Mouse (Mus musculus) CH12.LX (cell line): Measurements from ENCODE around the gene Tjp3. TPM values are rescaled to one million over a fixed set of nuclear protein-coding genes. Genes with fewer than 3 reads are reported as not detected.

Experiments
- DNase-seq: peaks from one replicate; pipeline ENCODE4 v3.0.0-alpha.2; 2013; ENCODE audit errors: extremely low read depth
- H3K27ac ChIP-seq: 2 replicates; pipeline ENCODE4 v1.5.1; 2012; ENCODE audit warnings: low read depth, mild to moderate bottlenecking, control low read depth, moderate library complexity; ENCODE audit not compliant: insufficient read depth
- H3K27me3 ChIP-seq: replicated peaks from 2 replicates; pipeline ENCODE3; 2012; ENCODE audit warnings: inconsistent platforms
- H3K36me3 ChIP-seq, 2 experiments: replicated peaks in 1 of 2; 2 replicates each; pipeline versions ENCODE3 to v1.6.1; 2012; ENCODE audit warnings: inconsistent platforms in 1 of 2, low read length in 1 of 2, mild to moderate bottlenecking in 1 of 2, mixed read lengths in 1 of 2, moderate library complexity in 1 of 2; ENCODE audit not compliant: control insufficient read depth in 1 of 2, insufficient read depth in 1 of 2
- H3K4me1 ChIP-seq, 2 experiments: 2 replicates each; pipeline ENCODE4 v1.6.1; 2012; ENCODE audit warnings: inconsistent platforms in 1 of 2, moderate library complexity in 1 of 2; ENCODE audit not compliant: insufficient read depth in 2 of 2, control insufficient read depth in 1 of 2
- H3K4me2 ChIP-seq: 2 replicates; pipeline ENCODE4 v1.6.1; 2012; ENCODE audit warnings: low read depth, mild to moderate bottlenecking, control low read depth; ENCODE audit not compliant: poor library complexity, insufficient read depth, severe bottlenecking
- H3K4me3 ChIP-seq, 3 experiments: fragments of 150-350 bp in 1 of 3; sonication (generic) in 1 of 3; replicated peaks in 1 of 3; 2 replicates each; pipeline versions ENCODE3 to v1.5.1; 2011 to 2012; ENCODE audit warnings: low read depth in 2 of 3, low read length in 2 of 3, mild to moderate bottlenecking in 2 of 3, moderate library complexity in 2 of 3, control low read depth in 1 of 3, improper control_type of control experiment in 1 of 3, inconsistent platforms in 1 of 3, mixed read lengths in 1 of 3; ENCODE audit not compliant: poor library complexity in 1 of 3
- H3K79me2 ChIP-seq: replicated peaks from 2 replicates; pipeline ENCODE4 v1.6.1; 2012; ENCODE audit warnings: mild to moderate bottlenecking, moderate library complexity; ENCODE audit not compliant: control insufficient read depth, poor library complexity, insufficient read depth, severe bottlenecking; ENCODE audit errors: extremely low read depth
- H3K9ac ChIP-seq: 2 replicates; pipeline ENCODE4 v1.6.1; 2012; ENCODE audit warnings: low read depth, mild to moderate bottlenecking, control low read depth, moderate library complexity; ENCODE audit not compliant: insufficient read depth
- H3K9me3 ChIP-seq: replicated peaks from 2 replicates; pipeline ENCODE3; 2012; ENCODE audit warnings: low read length, inconsistent platforms, mixed read lengths
- BHLHE40 ChIP-seq: IDR thresholded peaks from 2 replicates; pipeline ENCODE4 v1.6.1; 2011; ENCODE audit warnings: mild to moderate bottlenecking, low read depth, low read length, improper control_type of control experiment
- CHD1 ChIP-seq: IDR thresholded peaks from 2 replicates; pipeline ENCODE4 v1.6.1; 2012; ENCODE audit warnings: low read depth, low read length, improper control_type of control experiment, inconsistent platforms
- CHD2 ChIP-seq: IDR thresholded peaks from 2 replicates; pipeline ENCODE4 v1.6.1; 2011; ENCODE audit warnings: low read length, improper control_type of control experiment
- CTCF ChIP-seq, 2 experiments: IDR thresholded peaks in 1 of 2; conservative IDR thresholded peaks in 1 of 2; 2 replicates each; pipeline ENCODE4 v1.5.1; 2011 to 2012; ENCODE audit warnings: low read depth in 2 of 2, low read length in 2 of 2, improper control_type of control experiment in 1 of 2, inconsistent platforms in 1 of 2, mild to moderate bottlenecking in 1 of 2, moderate library complexity in 1 of 2
- E2F4 ChIP-seq: IDR thresholded peaks from 2 replicates; pipeline ENCODE4 v1.6.1; 2011; ENCODE audit warnings: low read depth, low read length, improper control_type of control experiment; ENCODE audit not compliant: insufficient replicate concordance
- ELF1 ChIP-seq: IDR thresholded peaks from 2 replicates; pipeline ENCODE4 v1.6.1; 2014; ENCODE audit warnings: low read depth, mild to moderate bottlenecking, inconsistent platforms, low read length, improper control_type of control experiment
- EP300 ChIP-seq: IDR thresholded peaks from 2 replicates; pipeline ENCODE4 v1.6.1; 2011; ENCODE audit warnings: low read length, improper control_type of control experiment
- ETS1 ChIP-seq: conservative IDR thresholded peaks from 2 replicates; pipeline ENCODE4 v1.6.1; 2012; ENCODE audit warnings: low read depth, mild to moderate bottlenecking, inconsistent platforms, low read length, improper control_type of control experiment, moderate library complexity
- GABPA ChIP-seq: IDR thresholded peaks from 2 replicates; pipeline ENCODE4 v1.6.1; 2012; ENCODE audit warnings: low read depth, low read length, improper control_type of control experiment, inconsistent platforms; ENCODE audit not compliant: insufficient replicate concordance
- HCFC1 ChIP-seq: IDR thresholded peaks from 2 replicates; pipeline ENCODE4 v1.6.1; 2012; ENCODE audit warnings: low read depth, mild to moderate bottlenecking, inconsistent platforms, low read length, improper control_type of control experiment
- IRF4 ChIP-seq: IDR thresholded peaks from 2 replicates; pipeline ENCODE4 v1.6.1; 2014; ENCODE audit warnings: low read depth, mild to moderate bottlenecking, inconsistent platforms, low read length, improper control_type of control experiment
- JUN ChIP-seq: IDR thresholded peaks from 2 replicates; pipeline ENCODE4 v1.6.1; 2011; ENCODE audit warnings: low read depth, mild to moderate bottlenecking, low read length, improper control_type of control experiment, moderate library complexity; ENCODE audit not compliant: insufficient read depth
- JUND ChIP-seq: conservative IDR thresholded peaks from 2 replicates; pipeline ENCODE4 v1.6.1; 2011; ENCODE audit warnings: low read depth, low read length, improper control_type of control experiment
- KAT2A ChIP-seq: IDR thresholded peaks from 2 replicates; pipeline ENCODE4 v1.6.1; 2012; ENCODE audit warnings: low read length, improper control_type of control experiment, inconsistent platforms; ENCODE audit not compliant: insufficient replicate concordance
- MAFK ChIP-seq: IDR thresholded peaks from 2 replicates; pipeline ENCODE4 v1.6.1; 2011; ENCODE audit warnings: low read length, improper control_type of control experiment; ENCODE audit not compliant: insufficient replicate concordance
- MAX ChIP-seq: IDR thresholded peaks from 2 replicates; pipeline ENCODE4 v1.6.1; 2011; ENCODE audit warnings: low read length, improper control_type of control experiment
- MAZ ChIP-seq: IDR thresholded peaks from 2 replicates; pipeline ENCODE4 v1.6.1; 2012; ENCODE audit warnings: low read depth, mild to moderate bottlenecking, inconsistent platforms, low read length, improper control_type of control experiment, moderate library complexity
- MEF2A ChIP-seq: IDR thresholded peaks from 2 replicates; pipeline ENCODE4 v1.6.1; 2014; ENCODE audit warnings: low read depth, mild to moderate bottlenecking, inconsistent platforms, low read length, improper control_type of control experiment, borderline replicate concordance
- MXI1 ChIP-seq: IDR thresholded peaks from 2 replicates; pipeline ENCODE4 v1.6.1; 2011; ENCODE audit warnings: mild to moderate bottlenecking, low read depth, low read length, improper control_type of control experiment
- MYC ChIP-seq: IDR thresholded peaks from 2 replicates; pipeline ENCODE4 v1.6.1; 2011; ENCODE audit warnings: low read depth, mild to moderate bottlenecking, improper control_type of control experiment, low read length
- NELFE ChIP-seq: IDR thresholded peaks from 2 replicates; pipeline ENCODE4 v1.6.1; 2011; ENCODE audit warnings: low read depth, low read length, improper control_type of control experiment
- NRF1 ChIP-seq: IDR thresholded peaks from 2 replicates; pipeline ENCODE4 v1.6.1; 2014; ENCODE audit warnings: low read depth, mild to moderate bottlenecking, inconsistent platforms, low read length, improper control_type of control experiment, moderate library complexity
- PAX5 ChIP-seq: IDR thresholded peaks from 2 replicates; pipeline ENCODE4 v1.6.1; 2012; ENCODE audit warnings: low read length, inconsistent platforms, mixed read lengths
- POLR2A ChIP-seq: IDR thresholded peaks from 2 replicates; pipeline ENCODE4 v1.6.1; 2011; ENCODE audit warnings: low read depth, mild to moderate bottlenecking, improper control_type of control experiment, low read length
- POLR2AphosphoS2 ChIP-seq: IDR thresholded peaks from 2 replicates; pipeline ENCODE4 v1.6.1; 2011; ENCODE audit warnings: low read depth, low read length, improper control_type of control experiment
- RAD21 ChIP-seq: IDR thresholded peaks from 2 replicates; pipeline ENCODE4 v1.6.1; 2011; ENCODE audit warnings: low read depth, mild to moderate bottlenecking, low read length, improper control_type of control experiment, moderate library complexity
- RCOR1 ChIP-seq: conservative IDR thresholded peaks from 2 replicates; pipeline ENCODE4 v1.6.1; 2012; ENCODE audit warnings: low read depth, mild to moderate bottlenecking, inconsistent platforms, low read length, improper control_type of control experiment
- SIN3A ChIP-seq: IDR thresholded peaks from 2 replicates; pipeline ENCODE4 v1.6.1; 2012; ENCODE audit warnings: low read length, improper control_type of control experiment, inconsistent platforms
- SMC3 ChIP-seq: IDR thresholded peaks from 2 replicates; pipeline ENCODE4 v1.6.1; 2011; ENCODE audit warnings: low read depth, low read length, improper control_type of control experiment
- TBP ChIP-seq: conservative IDR thresholded peaks from 2 replicates; pipeline ENCODE4 v1.6.1; 2011; ENCODE audit warnings: low read depth, low read length, improper control_type of control experiment
- TCF12 ChIP-seq: IDR thresholded peaks from 2 replicates; pipeline ENCODE4 v1.6.1; 2014; ENCODE audit warnings: low read depth, mild to moderate bottlenecking, inconsistent platforms, low read length, improper control_type of control experiment
- UBTF ChIP-seq: IDR thresholded peaks from 2 replicates; pipeline ENCODE4 v1.6.1; 2012; ENCODE audit warnings: low read depth, mild to moderate bottlenecking, inconsistent platforms, low read length, improper control_type of control experiment, moderate library complexity
- USF1 ChIP-seq: IDR thresholded peaks from 2 replicates; pipeline ENCODE4 v1.6.1; 2014; ENCODE audit warnings: low read depth, mild to moderate bottlenecking, inconsistent platforms, low read length, improper control_type of control experiment
- USF2 ChIP-seq: conservative IDR thresholded peaks from 2 replicates; pipeline ENCODE4 v1.6.1; 2011; ENCODE audit warnings: low read depth, low read length, improper control_type of control experiment
- ZC3H11A ChIP-seq: IDR thresholded peaks from 2 replicates; pipeline ENCODE4 v1.6.1; 2012; ENCODE audit warnings: low read depth, mild to moderate bottlenecking, inconsistent platforms, low read length, improper control_type of control experiment
- ZKSCAN1 ChIP-seq: IDR thresholded peaks from 2 replicates; pipeline ENCODE4 v1.6.1; 2012; ENCODE audit warnings: low read depth, inconsistent platforms, low read length, improper control_type of control experiment, borderline replicate concordance
- ZMIZ1 ChIP-seq: IDR thresholded peaks from 2 replicates; pipeline ENCODE4 v1.6.1; 2012; ENCODE audit warnings: low read depth, mild to moderate bottlenecking, inconsistent platforms, low read length, improper control_type of control experiment
- ZNF384 ChIP-seq: IDR thresholded peaks from 2 replicates; pipeline ENCODE4 v1.6.1; 2012; ENCODE audit warnings: low read depth, low read length, improper control_type of control experiment, inconsistent platforms
- dilution Hi-C: fragments of 300-500 bp; cut with MboI; formaldehyde crosslinking; loops from 2 replicates; pipeline ENCODE4 v1.14.3; 2020; ENCODE audit warnings: low sequenced_read_pairs; ENCODE audit not compliant: extremely low pct_unique_long_range_greater_than_20kb, extremely low pct_ligation_motif_present
- in situ Hi-C: fragments of 300-500 bp; cut with MboI; formaldehyde crosslinking; loops from 3 replicates; pipeline ENCODE4 v1.14.3; 2019; ENCODE audit warnings: low sequenced_read_pairs, low pct_ligation_motif_present, low pct_unique_long_range_greater_than_20kb, mixed read lengths
- polyA plus RNA-seq: library from polyadenylated mRNA; unstranded; fragments of >175 nt; gene quantifications from 2 replicates; pipeline ENCODE4 v1.2.1, GENCODE M21; 2012; ENCODE audit warnings: low read depth; ENCODE audit not compliant: insufficient read length
- total RNA-seq, 2 experiments: library from RNA; depleted of rRNA; stranded (reverse); fragments of 300-350 nt in 1 of 2; fragments of >200 nt in 1 of 2; gene quantifications; 2 replicates each; pipeline ENCODE4 v1.2.3; 2012 to 2014

Gene Tjp3
- total and polyA plus RNA-seq, 3 experiments, result 0.42 to 7.2 (median 0.76) TPM

- Histone ChIP-seq H3K4me3 (peak within 1 kb of the TSS; percentile 89 to 98 (median 97)), H3K36me3 (peaks cover 61 to 74% of the 10 kb centered on the region in 2 experiments), H3K27ac (peak within 1 kb of the TSS; percentile 59), H3K79me2 (peaks cover 15% of the 10 kb centered on the region)
- in situ Hi-C loops, result no loop called here
- dilution Hi-C loops, result no loop called here
- DNase-seq, result peak; percentile 100
- TF ChIP-seq ELF1, result peak; percentile 98
- no peak for TF ChIP-seq MAFK
- peak; percentile 95 for TF ChIP-seq E2F4
- peak; percentile 16; the same call in 1 of the 2 replicates for TF ChIP-seq BHLHE40
- no peak for TF ChIP-seq ZKSCAN1
- TF ChIP-seq MAX, result peak; percentile 100
- TF ChIP-seq MAZ, result peak; percentile 78
- no peak; the same call in 1 of the 2 replicates for TF ChIP-seq USF1
- TF ChIP-seq POLR2AphosphoS2, result peak; percentile 65; the same call in 1 of the 2 replicates
- peak; percentile 97 for TF ChIP-seq NRF1
- no peak for TF ChIP-seq PAX5
- TF ChIP-seq RCOR1, result no peak
- TF ChIP-seq ZNF384, result no peak
- TF ChIP-seq MXI1, result peak; percentile 78
- no peak for TF ChIP-seq ZC3H11A
- peak; percentile 85 for TF ChIP-seq TCF12
- peak; percentile 78; the same call in 1 of the 2 replicates for TF ChIP-seq ZMIZ1
- peak; percentile 49 for TF ChIP-seq JUND
- peak; percentile 70 for TF ChIP-seq MEF2A
- peak; percentile 97 for TF ChIP-seq HCFC1
- no peak for TF ChIP-seq EP300
- TF ChIP-seq RAD21, result no peak
- peak in 1 of 2 experiments; percentile 31; a peak in 1 of 4 replicates for TF ChIP-seq CTCF (conservative IDR thresholded peaks at IDR 0.05 in 1 of 2, IDR thresholded peaks at IDR 0.05 in 1 of 2; ENCODE audit: low read depth in 2 of 2, low read length in 2 of 2)
- TF ChIP-seq ETS1, result no peak
- TF ChIP-seq GABPA, result peak; percentile 40; the same call in 1 of the 2 replicates
- 0 out of 2 replicates have a peak, but pooled peaks have one; percentile 11 for TF ChIP-seq TBP
- peak; percentile 94 for TF ChIP-seq NELFE
- TF ChIP-seq SMC3, result no peak; the same call in 1 of the 2 replicates
- peak; percentile 20; the same call in 1 of the 2 replicates for TF ChIP-seq IRF4
- peak; percentile 96 for TF ChIP-seq KAT2A
- TF ChIP-seq JUN, result no peak
- no peak for TF ChIP-seq UBTF
- peak; percentile 55; the same call in 1 of the 2 replicates for TF ChIP-seq CHD2
- peak; percentile 89 for TF ChIP-seq POLR2A
- TF ChIP-seq USF2, result no peak
- no peak for TF ChIP-seq CHD1
- peak; percentile 84 for TF ChIP-seq MYC
- TF ChIP-seq SIN3A, result peak; percentile 97
- TF ChIP-seq, all 38 proteins: peak for 23
- Histone ChIP-seq H3K4me2 (peak within 1 kb of the TSS; percentile 78), H3K9ac (peak within 1 kb of the TSS; percentile 96), H3K27me3 (no peaks in the 10 kb centered on the region), H3K4me1 (peaks cover 12 to 37% of the 10 kb centered on the region in 2 experiments; a peak in 3 of 4 replicates), H3K9me3 (no peaks in the 10 kb centered on the region)
Observed at GRCm38 (mm10) chr10:81320550-81321347, 29.4 kb upstream of the Tjp3 start, which contains the start of gene Cactin. Gene Cactin, plus strand, starts transcription at chr10:81321103.
